Mouse (Mus musculus) MEL (cell line): ENCODE results near the gene Stag2. TPM values are rescaled to one million over a fixed set of nuclear protein-coding genes. Genes with fewer than 3 reads are reported as not detected.

ENCODE experiments used
- DNase-seq: peaks from one replicate; pipeline ENCODE4 v3.0.0; 2011; ENCODE audit warnings: low read depth, low spot score
- H3K27ac ChIP-seq: 2 replicates; pipeline ENCODE4 v1.5.1; 2012; ENCODE audit warnings: low read depth, mild to moderate bottlenecking, control low read depth, low read length, moderate library complexity; ENCODE audit not compliant: control insufficient read depth
- H3K27me3 ChIP-seq, 2 experiments: fragments of 150-350 bp in 1 of 2; sonication (generic) in 1 of 2; 2 replicates each; pipeline ENCODE4 v1.6.1; 2012; ENCODE audit warnings: low read length in 2 of 2, mild to moderate bottlenecking in 2 of 2, improper control_type of control experiment in 1 of 2, moderate library complexity in 1 of 2; ENCODE audit not compliant: insufficient read depth in 2 of 2, control insufficient read depth in 1 of 2
- H3K36me3 ChIP-seq, 2 experiments: 2 replicates each; pipeline ENCODE4 v1.6.1; 2012 to 2014; ENCODE audit warnings: low read length in 2 of 2, improper control_type of control experiment in 1 of 2, inconsistent platforms in 1 of 2, mild to moderate bottlenecking in 1 of 2; ENCODE audit not compliant: insufficient read depth in 2 of 2, control insufficient read depth in 1 of 2
- H3K4me1 ChIP-seq, 2 experiments: fragments of 150-350 bp in 1 of 2; sonication (generic) in 1 of 2; 2 replicates each; pipeline ENCODE4 v1.6.1; 2012; ENCODE audit warnings: low read length in 2 of 2, improper control_type of control experiment in 1 of 2, mild to moderate bottlenecking in 1 of 2; ENCODE audit not compliant: insufficient read depth in 2 of 2, control insufficient read depth in 1 of 2
- H3K4me3 ChIP-seq, 2 experiments: fragments of 150-350 bp in 1 of 2; sonication (generic) in 1 of 2; 2 replicates each; pipeline ENCODE4 v1.5.1; 2012; ENCODE audit warnings: low read depth in 2 of 2, low read length in 2 of 2, mild to moderate bottlenecking in 2 of 2, moderate library complexity in 2 of 2, control low read depth in 1 of 2, improper control_type of control experiment in 1 of 2; ENCODE audit not compliant: control insufficient read depth in 1 of 2, insufficient read depth in 1 of 2
- H3K79me2 ChIP-seq: 2 replicates; pipeline ENCODE4 v1.6.1; 2012; ENCODE audit warnings: mild to moderate bottlenecking, low read length, moderate library complexity; ENCODE audit not compliant: control insufficient read depth, poor library complexity, insufficient read depth
- H3K9ac ChIP-seq: 2 replicates; pipeline ENCODE4 v1.6.1; 2012; ENCODE audit warnings: low read depth, mild to moderate bottlenecking, control low read depth, low read length, moderate library complexity; ENCODE audit not compliant: control insufficient read depth, poor library complexity, severe bottlenecking
- H3K9me3 ChIP-seq: fragments of 150-350 bp; sonication (generic); replicated peaks from 2 replicates; pipeline ENCODE4 v1.6.1; 2012; ENCODE audit warnings: mild to moderate bottlenecking, low read length, improper control_type of control experiment, moderate library complexity; ENCODE audit not compliant: insufficient read depth
- BHLHE40 ChIP-seq: IDR thresholded peaks from 2 replicates; pipeline ENCODE4 v1.6.1; 2012; ENCODE audit warnings: low read depth, mild to moderate bottlenecking, inconsistent platforms, low read length, improper control_type of control experiment, borderline replicate concordance
- CHD2 ChIP-seq: IDR thresholded peaks from 2 replicates; pipeline ENCODE4 v1.6.1; 2011; ENCODE audit warnings: low read length, improper control_type of control experiment
- CTCF ChIP-seq, 3 experiments: IDR thresholded peaks in 2 of 3; conservative IDR thresholded peaks in 1 of 3; 2 replicates each; pipeline ENCODE4 v1.5.1; 2011 to 2012; ENCODE audit warnings: low read length in 3 of 3, low read depth in 2 of 3, mild to moderate bottlenecking in 2 of 3, improper control_type of control experiment in 1 of 3, inconsistent platforms in 1 of 3, mixed read lengths in 1 of 3, moderate library complexity in 1 of 3; ENCODE audit not compliant: control insufficient read depth in 1 of 3, insufficient read depth in 1 of 3, poor library complexity in 1 of 3, severe bottlenecking in 1 of 3
- EP300 ChIP-seq, 2 experiments: IDR thresholded peaks; 2 replicates each; pipeline ENCODE4 v1.6.1; 2011; ENCODE audit warnings: improper control_type of control experiment in 2 of 2, low read length in 2 of 2, low read depth in 1 of 2, mild to moderate bottlenecking in 1 of 2
- ETS1 ChIP-seq: IDR thresholded peaks from 2 replicates; pipeline ENCODE4 v1.6.1; 2012; ENCODE audit warnings: low read depth, mild to moderate bottlenecking, inconsistent platforms, low read length, improper control_type of control experiment, moderate library complexity
- MAX ChIP-seq: IDR thresholded peaks from 2 replicates; pipeline ENCODE4 v1.6.1; 2011; ENCODE audit warnings: low read length, improper control_type of control experiment
- MXI1 ChIP-seq: IDR thresholded peaks from 2 replicates; pipeline ENCODE4 v1.6.1; 2011; ENCODE audit warnings: mild to moderate bottlenecking, low read depth, low read length, improper control_type of control experiment
- NELFE ChIP-seq: IDR thresholded peaks from 2 replicates; pipeline ENCODE4 v1.6.1; 2011; ENCODE audit warnings: low read depth, low read length, improper control_type of control experiment
- NRF1 ChIP-seq: IDR thresholded peaks from 2 replicates; pipeline ENCODE4 v1.6.1; 2014; ENCODE audit warnings: low read depth, mild to moderate bottlenecking, inconsistent platforms, low read length, improper control_type of control experiment, moderate library complexity; ENCODE audit not compliant: poor library complexity, insufficient read depth, severe bottlenecking
- POLR2A ChIP-seq, 2 experiments: IDR thresholded peaks; 2 replicates each; pipeline ENCODE4 v1.6.1; 2011 to 2012; ENCODE audit warnings: low read length in 2 of 2, mild to moderate bottlenecking in 2 of 2, control low read depth in 1 of 2, improper control_type of control experiment in 1 of 2, low read depth in 1 of 2, moderate library complexity in 1 of 2; ENCODE audit not compliant: control insufficient read depth in 1 of 2, insufficient read depth in 1 of 2, poor library complexity in 1 of 2
- POLR2AphosphoS2 ChIP-seq: IDR thresholded peaks from 2 replicates; pipeline ENCODE4 v1.6.1; 2011; ENCODE audit warnings: low read length, improper control_type of control experiment
- SMC3 ChIP-seq: IDR thresholded peaks from 2 replicates; pipeline ENCODE4 v1.6.1; 2011; ENCODE audit warnings: low read depth, low read length, improper control_type of control experiment
- TAL1 ChIP-seq: IDR thresholded peaks from 2 replicates; pipeline ENCODE4 v1.6.1; 2012; ENCODE audit warnings: mild to moderate bottlenecking, inconsistent platforms, low read length, moderate library complexity, mixed read lengths
- TBP ChIP-seq: IDR thresholded peaks from 2 replicates; pipeline ENCODE4 v1.8.0; 2011; ENCODE audit warnings: low read depth, low read length, improper control_type of control experiment
- TCF12 ChIP-seq: IDR thresholded peaks from 2 replicates; pipeline ENCODE4 v1.6.1; 2014; ENCODE audit warnings: low read depth, mild to moderate bottlenecking, inconsistent platforms, low read length, improper control_type of control experiment, moderate library complexity
- UBTF ChIP-seq: IDR thresholded peaks from 2 replicates; pipeline ENCODE4 v1.6.1; 2012; ENCODE audit warnings: low read depth, mild to moderate bottlenecking, inconsistent platforms, low read length, improper control_type of control experiment, moderate library complexity, borderline replicate concordance; ENCODE audit not compliant: insufficient read depth
- USF2 ChIP-seq, 2 experiments: IDR thresholded peaks; 2 replicates each; pipeline ENCODE4 v1.6.1; 2011 to 2012; ENCODE audit warnings: improper control_type of control experiment in 2 of 2, low read length in 2 of 2, borderline replicate concordance in 1 of 2, inconsistent platforms in 1 of 2, low read depth in 1 of 2, mild to moderate bottlenecking in 1 of 2; ENCODE audit not compliant: insufficient read depth in 1 of 2
- ZC3H11A ChIP-seq: IDR thresholded peaks from 2 replicates; pipeline ENCODE4 v1.6.1; 2012; ENCODE audit warnings: low read depth, mild to moderate bottlenecking, inconsistent platforms, low read length, improper control_type of control experiment
- ZKSCAN1 ChIP-seq: IDR thresholded peaks from 2 replicates; pipeline ENCODE4 v1.6.1; 2012; ENCODE audit warnings: low read depth, mild to moderate bottlenecking, inconsistent platforms, low read length, improper control_type of control experiment, moderate library complexity
- ZNF384 ChIP-seq: IDR thresholded peaks from 2 replicates; pipeline ENCODE4 v1.6.1; 2012; ENCODE audit warnings: low read depth, mild to moderate bottlenecking, inconsistent platforms, low read length, improper control_type of control experiment
- polyA plus RNA-seq, 2 experiments: library from polyadenylated mRNA; stranded (reverse) in 1 of 2; unstranded in 1 of 2; fragments of >175 nt in 1 of 2; fragments of >200 nt in 1 of 2; gene quantifications; 2 replicates each; pipeline versions ENCODE4 v1.2.1 to v1.2.4; 2012; ENCODE audit warnings: low replicate concordance in 2 of 2, low read depth in 1 of 2; ENCODE audit not compliant: insufficient read length in 2 of 2, insufficient read depth in 1 of 2, missing spikeins in 1 of 2
- total RNA-seq: library from RNA; depleted of rRNA; stranded (reverse); fragments of 300-350 nt; gene quantifications from 2 replicates; pipeline ENCODE4 v1.2.3, GENCODE M21; 2012; rRNA removed

Stag2 gene
- total and polyA plus RNA-seq, 3 experiments: 18.0 to 22.9 TPM; not detected in 1

DNA sequence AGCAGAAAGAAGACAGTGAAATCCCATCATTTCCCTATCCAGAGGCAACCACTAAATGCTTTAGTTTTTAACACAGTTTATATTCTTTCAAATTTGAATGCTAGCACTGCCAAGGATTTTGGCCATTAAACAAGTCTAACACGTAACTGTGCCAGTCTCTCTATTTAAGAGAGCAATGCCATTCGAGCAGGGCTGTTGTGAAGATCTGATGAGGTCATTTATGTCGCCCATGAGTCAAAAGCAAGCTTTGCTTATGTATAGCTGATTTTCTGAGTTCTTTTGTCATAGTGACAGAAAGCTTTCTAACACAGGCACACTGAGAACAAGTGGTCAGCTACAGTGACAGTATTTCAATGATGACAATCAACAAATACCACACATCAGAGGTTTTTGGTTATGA, 175.7 kb downstream of the Stag2 start:
- H3K4me3 ChIP-seq: no peak overlapping the region
- no peak for DNase-seq
- H3K79me2 ChIP-seq: no peaks in the 10 kb centered on the region
- no peak overlapping the region for H3K27ac ChIP-seq
- H3K36me3 ChIP-seq: no peaks in the 10 kb centered on the region
- H3K9ac ChIP-seq: no peak overlapping the region
- no peaks in the 10 kb centered on the region for H3K9me3 ChIP-seq
- H3K4me1 ChIP-seq: no peaks in the 10 kb centered on the region
- no peak for TF ChIP-seq USF2 (IDR thresholded peaks at IDR 0.05; ENCODE audit: borderline replicate concordance in 1 of 2, insufficient read depth in 1 of 2, low read depth in 1 of 2, low read length in 2 of 2)
- TF ChIP-seq ETS1: no peak
- no peak for TF ChIP-seq BHLHE40
- no peak for TF ChIP-seq TBP
- no peak for TF ChIP-seq ZC3H11A
- TF ChIP-seq TCF12: no peak
- no peak for TF ChIP-seq POLR2A (IDR thresholded peaks at IDR 0.05; ENCODE audit: control insufficient read depth in 1 of 2, insufficient read depth in 1 of 2, low read depth in 1 of 2, low read length in 2 of 2, poor library complexity in 1 of 2)
- TF ChIP-seq NRF1: no peak
- TF ChIP-seq SMC3: no peak
- TF ChIP-seq CTCF (IDR thresholded peaks at IDR 0.05 in 2 of 3, conservative IDR thresholded peaks at IDR 0.05 in 1 of 3; ENCODE audit: control insufficient read depth in 1 of 3, insufficient read depth in 1 of 3, low read depth in 2 of 3, low read length in 3 of 3, poor library complexity in 1 of 3, severe bottlenecking in 1 of 3): no peak
- TF ChIP-seq POLR2AphosphoS2: no peak
- TF ChIP-seq ZNF384: no peak
- no peak for TF ChIP-seq UBTF
- TF ChIP-seq MXI1: no peak
- TF ChIP-seq CHD2: no peak
- TF ChIP-seq EP300 (IDR thresholded peaks at IDR 0.05; ENCODE audit: low read depth in 1 of 2, low read length in 2 of 2): no peak
- TF ChIP-seq NELFE: no peak
- no peak for TF ChIP-seq TAL1
- no peak for TF ChIP-seq MAX
- no peak for TF ChIP-seq ZKSCAN1
- no peaks in the 10 kb centered on the region for H3K27me3 ChIP-seq

Other genes starting within 250 kb of the Stag2 start
- 24.2 and 24.4 TPM in 2 replicates for gene Thoc2, start 228.6 kb upstream of the Stag2 start, total RNA-seq
- gene Thoc2, start 228.6 kb upstream of the Stag2 start, polyA plus RNA-seq: 100 to 1,000 TPM in 1 of 2 experiments, 10 to 100 TPM in 1; 43.0 to 574 TPM
- 7.8 and 8.0 TPM in 2 replicates for gene Xiap, start 89.6 kb upstream of the Stag2 start, total RNA-seq
- gene Xiap, start 89.6 kb upstream of the Stag2 start, polyA plus RNA-seq: 10 to 100 TPM; 11.8 to 89.2 TPM